Mouse (Mus musculus): ENCODE results near the gene Padi1.

Padi1 gene

DNA sequence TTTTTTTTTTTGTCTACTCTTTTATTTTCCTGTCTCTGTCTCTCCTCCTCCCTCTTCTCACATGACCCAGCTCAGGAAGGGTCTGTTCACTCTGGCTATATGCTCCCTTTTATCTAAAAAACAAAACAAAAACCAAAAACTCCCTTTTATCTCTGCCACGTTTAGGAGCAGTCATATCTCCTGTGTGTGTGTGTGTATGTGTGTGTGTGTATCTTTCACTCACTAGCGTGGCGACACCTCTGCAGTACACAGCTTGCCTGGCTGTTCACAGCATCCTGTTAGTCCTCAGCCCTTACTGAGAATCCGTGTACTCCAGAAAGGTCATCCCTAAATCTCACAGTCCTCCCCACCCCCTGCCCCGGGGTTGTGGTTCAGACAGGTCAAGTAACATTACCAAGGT is 30.1 kb downstream of the Padi1 start:
- no peak for DNase-seq

- DNase-seq, result peak; percentile 27 to 40
These were observed 31.0 kb downstream of the Padi1 start for GRCm38 (mm10) chr4:140814241-140815225.

GRCm38 (mm10) chr4:140813358-140814185 is 32.0 kb downstream of the Padi1 start:
- DNase-seq, result no peak

- DNase-seq, result peak; percentile 79 to 84
These were observed 33.0 kb downstream of the Padi1 start for GRCm38 (mm10) chr4:140812609-140813008.

DNA sequence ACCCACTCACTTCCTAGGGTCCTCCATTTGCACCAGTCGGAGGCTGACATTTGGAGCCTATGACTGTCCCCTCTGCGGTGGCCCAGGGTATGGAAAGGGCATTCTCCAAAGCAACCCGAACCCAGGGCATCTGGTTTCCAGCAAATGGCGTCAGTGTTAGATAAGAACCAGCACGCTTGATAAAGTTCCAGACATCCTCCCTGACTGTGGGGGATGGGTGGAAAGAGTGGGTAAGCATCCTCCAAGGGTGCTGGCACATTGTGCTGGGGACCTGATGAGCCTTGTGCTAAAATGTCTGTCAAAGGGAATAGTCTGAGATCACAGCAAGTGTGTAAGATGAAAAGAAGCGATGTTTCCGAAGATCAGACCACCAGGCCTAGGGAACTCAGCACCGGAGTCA is 33.4 kb downstream of the Padi1 start:
- DNase-seq, result no peak

GRCm38 (mm10) chr4:140810458-140811260 is 34.9 kb downstream of the Padi1 start, which contains the start of gene Padi3:
Padi3 (minus strand) TSS chr4:140810648.
- no peak for DNase-seq

- no peak for DNase-seq
These were observed 36.5 kb downstream of the Padi1 start for GRCm38 (mm10) chr4:140809118-140809517.

- no peak for DNase-seq
These were observed 41.0 kb downstream of the Padi1 start for GRCm38 (mm10) chr4:140804601-140805000.

- DNase-seq, result no peak
These were observed 44.2 kb downstream of the Padi1 start for GRCm38 (mm10) chr4:140801364-140801763.

DNA sequence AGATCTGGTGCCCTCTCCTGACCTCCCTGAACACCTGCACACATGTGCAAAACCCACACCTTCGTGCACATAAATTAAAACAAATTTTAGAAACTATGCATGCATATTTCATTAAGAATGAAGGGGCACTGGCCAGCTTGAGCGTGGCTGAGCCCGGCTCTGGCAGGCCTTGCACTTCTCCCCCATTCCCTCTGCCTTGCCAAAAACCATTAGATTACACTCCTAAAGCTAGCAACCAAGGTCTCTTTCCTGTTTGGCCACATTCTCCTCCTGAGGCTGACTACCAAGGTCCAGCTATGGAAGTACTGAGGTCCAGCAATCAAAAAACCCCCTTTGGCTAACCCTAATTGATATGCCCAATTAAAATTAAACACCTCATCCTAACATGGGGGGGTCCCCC is 48.8 kb downstream of the Padi1 start:
- no peak for DNase-seq

DNA sequence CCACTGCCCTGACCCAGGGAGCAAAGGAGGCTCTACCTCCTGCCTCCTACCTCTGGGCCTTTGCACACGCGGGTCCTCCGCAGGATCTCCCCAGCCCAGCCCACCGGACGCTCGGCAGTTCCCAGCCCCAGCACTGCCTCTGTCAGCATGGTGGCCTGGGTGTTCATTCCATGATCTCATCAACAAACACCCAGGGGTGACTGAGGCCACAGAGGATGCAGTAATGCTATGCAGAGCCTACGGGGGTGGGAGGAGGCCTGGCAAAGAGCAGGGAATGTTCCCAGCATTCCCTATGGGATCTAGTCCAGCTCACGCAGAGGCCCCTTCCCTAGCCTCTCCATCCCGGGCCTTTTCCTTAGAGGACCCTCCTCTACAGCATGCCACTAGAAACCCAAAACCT is 50.9 kb downstream of the Padi1 start:
- DNase-seq, result no peak

DNA sequence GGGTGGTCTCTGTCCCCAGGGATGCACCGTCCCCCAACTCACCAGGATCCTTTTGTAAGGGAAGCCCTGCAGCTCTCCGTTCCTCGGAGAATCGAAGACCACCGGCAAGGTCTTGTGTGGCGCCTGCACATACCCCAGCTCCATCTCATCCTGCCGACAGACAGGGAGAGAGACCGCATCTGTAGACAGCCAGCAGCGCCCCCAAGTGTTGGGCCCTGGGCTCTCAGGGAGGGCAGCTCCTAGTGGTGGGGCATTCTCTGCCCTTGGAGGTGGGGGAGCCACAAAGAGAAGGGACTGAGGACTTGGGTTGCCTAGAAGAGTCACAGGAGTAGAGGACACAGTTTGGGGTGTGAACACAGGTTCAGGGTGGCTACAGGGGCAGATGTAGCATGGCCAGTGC is 51.8 kb downstream of the Padi1 start:
- DNase-seq, result no peak

- DNase-seq, result no peak
These were observed 53.0 kb downstream of the Padi1 start for GRCm38 (mm10) chr4:140792584-140792983.

GRCm38 (mm10) chr4:140791071-140791470 is 54.5 kb downstream of the Padi1 start:
- no peak for DNase-seq

DNA sequence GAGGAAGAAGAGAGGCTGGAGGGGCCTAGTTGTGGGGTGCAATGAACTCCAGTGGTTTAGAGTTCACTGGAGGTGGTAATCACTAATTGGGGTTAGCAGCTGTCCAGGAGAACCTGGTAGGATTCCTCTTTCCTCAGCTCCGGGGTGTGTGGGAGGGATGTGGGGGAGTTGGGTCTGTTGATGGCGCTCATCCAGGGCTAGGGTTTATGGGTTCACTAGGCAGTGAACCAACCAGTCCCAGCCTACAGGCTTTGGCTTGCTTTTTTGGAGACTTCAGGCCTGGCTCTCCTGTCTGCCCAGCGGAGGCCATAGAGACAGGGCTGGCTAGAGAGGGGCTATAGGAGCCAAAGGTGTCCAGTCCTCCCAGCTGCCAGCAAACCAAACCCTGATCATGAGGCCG is 55.6 kb downstream of the Padi1 start:
- no peak for DNase-seq

DNA sequence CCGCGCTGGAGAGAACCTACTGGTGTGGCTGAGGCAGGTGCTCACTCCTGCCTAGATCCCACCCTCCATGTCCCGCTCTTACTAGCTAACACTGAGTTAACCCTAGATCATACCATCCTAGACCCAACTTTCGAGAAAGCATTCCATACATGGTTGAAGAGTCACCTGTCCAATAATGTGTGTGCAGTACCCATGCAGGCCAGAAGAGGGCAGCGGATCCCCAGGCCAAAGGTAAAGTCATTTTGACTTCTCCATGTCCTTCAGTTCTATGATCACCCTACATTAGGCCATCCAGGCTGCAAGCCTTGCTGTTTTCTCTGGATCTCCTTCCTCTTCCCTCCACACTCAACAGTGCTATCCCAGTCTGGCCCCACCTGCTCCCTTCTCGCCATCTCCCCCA is 56.6 kb downstream of the Padi1 start:
- DNase-seq, result peak; percentile 87 to 90

DNA sequence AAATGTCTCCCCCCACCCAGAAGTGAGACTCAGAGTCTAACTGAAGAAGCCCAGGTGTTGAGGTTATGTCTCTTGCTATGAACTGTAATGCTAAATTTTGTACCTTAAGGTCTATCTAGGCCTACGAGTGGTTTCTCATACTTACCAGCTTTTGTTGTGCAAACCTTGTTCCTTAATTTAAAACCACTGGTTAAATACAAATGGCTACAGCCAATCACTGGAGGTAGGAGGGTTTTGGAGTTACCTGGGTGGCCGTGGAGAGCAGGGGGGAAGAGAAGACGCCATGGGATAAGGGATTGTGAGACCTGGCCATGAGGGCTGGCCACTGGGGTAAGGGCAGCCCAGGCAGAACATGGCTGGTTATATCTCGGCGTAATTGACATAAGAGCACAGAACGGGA is 57.3 kb downstream of the Padi1 start:
- no peak for DNase-seq

- no peak for DNase-seq
These were observed 58.2 kb downstream of the Padi1 start for GRCm38 (mm10) chr4:140787414-140787813.

- DNase-seq, result no peak
These were observed 60.4 kb downstream of the Padi1 start for GRCm38 (mm10) chr4:140785217-140785616.

- no peak for DNase-seq
These were observed 61.2 kb downstream of the Padi1 start for GRCm38 (mm10) chr4:140784292-140784945.

- no peak for DNase-seq
These were observed 62.8 kb downstream of the Padi1 start for GRCm38 (mm10) chr4:140782821-140783220.

DNA sequence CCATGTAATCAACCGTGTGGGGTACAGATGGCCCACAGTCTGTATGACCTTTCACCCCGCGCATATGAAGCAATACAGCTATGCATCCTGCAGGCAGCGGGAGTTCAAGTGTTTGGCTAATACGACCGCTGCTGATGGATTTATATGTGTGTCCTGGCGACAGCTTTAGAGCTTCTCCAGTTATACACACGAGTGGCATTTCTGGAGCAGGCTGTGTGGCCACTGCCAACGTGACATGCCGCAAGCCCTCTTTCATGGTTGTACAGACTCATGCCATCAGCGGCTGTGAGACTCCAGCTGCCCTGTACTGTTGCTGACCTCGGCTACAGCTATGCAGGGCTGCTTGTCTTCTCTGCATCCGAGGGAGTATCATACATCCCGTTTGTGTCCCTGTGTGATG is 65.1 kb downstream of the Padi1 start:
- DNase-seq, result no peak
